Mouse (Mus musculus): ENCODE data around the gene P2rx6. TPM values are rescaled to one million over a fixed set of nuclear protein-coding genes. Genes with fewer than 3 reads are reported as not detected.

Gene P2rx6
- polyA plus RNA-seq (2014; fragmentation: Nextera tagmentation; extraction: Ambion mirVana), result 1.6 and 1.7 TPM in 2 replicates

- Histone ChIP-seq H3K4me3 (ENCODE audit: low read depth, low read length) (peak within 1 kb of the TSS; percentile 21), H3K27me3 (ENCODE audit: insufficient read depth, low read length) (no peaks in the 10 kb centered on the region), H3K9ac (peak within 1 kb of the TSS; percentile 44), H3K9me3 (ENCODE audit: low read depth, low read length) (no peaks in the 10 kb centered on the region), H3K27ac (ENCODE audit: low read depth) (peak within 1 kb of the TSS; percentile 72), H3K36me3 (ENCODE audit: insufficient read depth) (no peaks in the 10 kb centered on the region), H3K4me2 (peak within 1 kb of the TSS; percentile 58), H3K4me1 (ENCODE audit: insufficient read depth) (peaks cover 9% of the 10 kb centered on the region; the same call in 1 of the 2 replicates)
- DNase-seq (peak; percentile 71), ATAC-seq (ENCODE audit: insufficient read depth) (peak; percentile 55)
- 3% methylated on average over 10 of the region's 10 CpGs for WGBS
- TF ChIP-seq CTCF (IDR thresholded peaks at IDR 0.05; ENCODE audit: low read depth), result no peak
These were observed at the start of gene P2rx6 for GRCm38 (mm10) chr16:17561751-17562208. P2rx6 (plus strand) TSS chr16:17561885.

GRCm38 (mm10) chr16:17518910-17519309 is 42.8 kb upstream of the P2rx6 start:
- no peak for ATAC-seq (ENCODE audit: insufficient read depth)
- H3K36me3 ChIP-seq (ENCODE audit: insufficient read depth), result peaks cover 81% of the 10 kb centered on the region
- H3K4me3 ChIP-seq (ENCODE audit: low read depth, low read length), result no peak overlapping the region
- 74% methylated on average over 2 of the region's 2 CpGs for WGBS
- H3K9ac ChIP-seq, result no peak overlapping the region
- no peak for TF ChIP-seq CTCF (IDR thresholded peaks at IDR 0.05; ENCODE audit: low read depth)
- H3K9me3 ChIP-seq (ENCODE audit: low read depth, low read length), result no peaks in the 10 kb centered on the region
- no peak overlapping the region for H3K27ac ChIP-seq (ENCODE audit: low read depth)
- no peak overlapping the region for H3K4me2 ChIP-seq
- H3K4me1 ChIP-seq (ENCODE audit: insufficient read depth), result no peaks in the 10 kb centered on the region
- no peaks in the 10 kb centered on the region for H3K27me3 ChIP-seq (ENCODE audit: insufficient read depth, low read length)
- no peak for DNase-seq

GRCm38 (mm10) chr16:17524156-17524555 is 37.5 kb upstream of the P2rx6 start:
- Histone ChIP-seq H3K27me3 (ENCODE audit: insufficient read depth, low read length) (no peaks in the 10 kb centered on the region), H3K4me3 (ENCODE audit: low read depth, low read length) (no peak overlapping the region), H3K9ac (no peak overlapping the region), H3K27ac (ENCODE audit: low read depth) (no peak overlapping the region), H3K9me3 (ENCODE audit: low read depth, low read length) (no peaks in the 10 kb centered on the region), H3K4me1 (ENCODE audit: insufficient read depth) (no peaks in the 10 kb centered on the region), H3K36me3 (ENCODE audit: insufficient read depth) (peaks cover 97% of the 10 kb centered on the region), H3K4me2 (no peak overlapping the region)
- 94% methylated on average over 11 of the region's 11 CpGs for WGBS
- TF ChIP-seq CTCF (IDR thresholded peaks at IDR 0.05; ENCODE audit: low read depth), result no peak
- no peak for DNase-seq
- no peak for ATAC-seq (ENCODE audit: insufficient read depth)

GRCm38 (mm10) chr16:17525524-17525923 is 36.2 kb upstream of the P2rx6 start:
- H3K9ac ChIP-seq, result no peak overlapping the region
- TF ChIP-seq CTCF (IDR thresholded peaks at IDR 0.05; ENCODE audit: low read depth), result no peak
- no peak overlapping the region for H3K27ac ChIP-seq (ENCODE audit: low read depth)
- 79% methylated on average over 3 of the region's 3 CpGs for WGBS
- no peaks in the 10 kb centered on the region for H3K9me3 ChIP-seq (ENCODE audit: low read depth, low read length)
- ATAC-seq (ENCODE audit: insufficient read depth), result no peak
- no peak overlapping the region for H3K4me3 ChIP-seq (ENCODE audit: low read depth, low read length)
- no peak overlapping the region for H3K4me2 ChIP-seq
- no peaks in the 10 kb centered on the region for H3K27me3 ChIP-seq (ENCODE audit: insufficient read depth, low read length)
- DNase-seq, result no peak
- H3K4me1 ChIP-seq (ENCODE audit: insufficient read depth), result 0 out of 2 replicates have a peak, but pooled peaks cover 6% of the 10 kb centered on the region
- H3K36me3 ChIP-seq (ENCODE audit: insufficient read depth), result peaks cover 84% of the 10 kb centered on the region

GRCm38 (mm10) chr16:17526223-17526622 is 35.5 kb upstream of the P2rx6 start:
- Histone ChIP-seq H3K36me3 (ENCODE audit: insufficient read depth) (peaks cover 77% of the 10 kb centered on the region), H3K4me2 (no peak overlapping the region), H3K27ac (ENCODE audit: low read depth) (no peak overlapping the region), H3K4me1 (ENCODE audit: insufficient read depth) (0 out of 2 replicates have a peak, but pooled peaks cover 6% of the 10 kb centered on the region), H3K9me3 (ENCODE audit: low read depth, low read length) (no peaks in the 10 kb centered on the region), H3K4me3 (ENCODE audit: low read depth, low read length) (no peak overlapping the region), H3K27me3 (ENCODE audit: insufficient read depth, low read length) (no peaks in the 10 kb centered on the region), H3K9ac (no peak overlapping the region)
- 90% methylated on average over 6 of the region's 6 CpGs for WGBS
- TF ChIP-seq CTCF (IDR thresholded peaks at IDR 0.05; ENCODE audit: low read depth), result no peak
- ATAC-seq (ENCODE audit: insufficient read depth) (no peak), DNase-seq (no peak)

- Histone ChIP-seq H3K9me3 (ENCODE audit: low read depth, low read length) (no peaks in the 10 kb centered on the region), H3K36me3 (ENCODE audit: insufficient read depth) (peaks cover 63% of the 10 kb centered on the region), H3K4me1 (ENCODE audit: insufficient read depth) (peaks cover 11% of the 10 kb centered on the region; the same call in 1 of the 2 replicates), H3K4me2 (no peak overlapping the region), H3K4me3 (ENCODE audit: low read depth, low read length) (no peak overlapping the region), H3K9ac (no peak overlapping the region), H3K27ac (ENCODE audit: low read depth) (no peak overlapping the region), H3K27me3 (ENCODE audit: insufficient read depth, low read length) (no peaks in the 10 kb centered on the region)
- DNase-seq (no peak), ATAC-seq (ENCODE audit: insufficient read depth) (no peak)
- no peak for TF ChIP-seq CTCF (IDR thresholded peaks at IDR 0.05; ENCODE audit: low read depth)
These were observed 34.1 kb upstream of the P2rx6 start for GRCm38 (mm10) chr16:17527606-17528005.

GRCm38 (mm10) chr16:17528276-17528675 is 33.4 kb upstream of the P2rx6 start:
- Histone ChIP-seq H3K27ac (ENCODE audit: low read depth) (no peak overlapping the region), H3K9me3 (ENCODE audit: low read depth, low read length) (no peaks in the 10 kb centered on the region), H3K9ac (no peak overlapping the region), H3K36me3 (ENCODE audit: insufficient read depth) (peaks cover 57% of the 10 kb centered on the region), H3K4me2 (no peak overlapping the region), H3K4me1 (ENCODE audit: insufficient read depth) (peaks cover 11% of the 10 kb centered on the region; the same call in 1 of the 2 replicates), H3K27me3 (ENCODE audit: insufficient read depth, low read length) (no peaks in the 10 kb centered on the region), H3K4me3 (ENCODE audit: low read depth, low read length) (no peak overlapping the region)
- TF ChIP-seq CTCF (IDR thresholded peaks at IDR 0.05; ENCODE audit: low read depth), result no peak
- ATAC-seq (ENCODE audit: insufficient read depth), result no peak
- DNase-seq, result no peak
- 87% methylated on average over 13 of the region's 13 CpGs for WGBS

All from lung, embryonic 14.5 days (tissue).